Mouse (Mus musculus) forebrain, embryonic 14.5 days (tissue): ENCODE measurements around the gene Ap5z1. TPM values are rescaled to one million over a fixed set of nuclear protein-coding genes. Genes with fewer than 3 reads are reported as not detected.

Source experiments
- ATAC-seq: fragments of 200-750 bp; cut with Nextera tagmentation; 2 replicates; pipeline ENCODE4 v1.8.0; 2017; ENCODE audit warnings: mild to moderate bottlenecking, moderate library complexity
- DNase-seq: peaks from one replicate; pipeline ENCODE4 v3.0.0-alpha.2; 2015; ENCODE audit warnings: low spot score
- H3K27ac ChIP-seq: fragments of 300-500 bp; sonication (generic); 2 replicates; pipeline ENCODE4 v1.5.1; 2014; ENCODE audit warnings: low read depth, mild to moderate bottlenecking, control low read depth, low read length, moderate library complexity
- H3K27me3 ChIP-seq: fragments of 300-500 bp; sonication (generic); replicated peaks from 2 replicates; pipeline ENCODE4 v1.6.1; 2014; ENCODE audit warnings: low read length, control low read depth, mixed read lengths; ENCODE audit not compliant: control insufficient read depth, insufficient read depth
- H3K36me3 ChIP-seq: fragments of 300-500 bp; sonication (generic); 2 replicates; pipeline ENCODE4 v1.6.1; 2014; ENCODE audit warnings: low read length, control low read depth; ENCODE audit not compliant: control insufficient read depth, insufficient read depth
- H3K4me1 ChIP-seq: fragments of 300-500 bp; sonication (generic); 2 replicates; pipeline ENCODE4 v1.6.1; 2014; ENCODE audit warnings: antibody characterized with exemption, low read length, control low read depth; ENCODE audit not compliant: control insufficient read depth, insufficient read depth
- H3K4me2 ChIP-seq: fragments of 300-500 bp; sonication (generic); 2 replicates; pipeline ENCODE4 v1.6.1; 2014; ENCODE audit warnings: mild to moderate bottlenecking, control low read depth, low read length
- H3K4me3 ChIP-seq: fragments of 300-500 bp; sonication (generic); 2 replicates; pipeline ENCODE4 v1.5.1; 2014; ENCODE audit warnings: low read depth, low read length, control low read depth
- H3K9ac ChIP-seq: fragments of 300-500 bp; sonication (generic); 2 replicates; pipeline ENCODE4 v1.6.1; 2014; ENCODE audit warnings: mild to moderate bottlenecking, low read length, control low read depth, moderate library complexity
- H3K9me3 ChIP-seq: fragments of 300-500 bp; sonication (generic); replicated peaks from 2 replicates; pipeline ENCODE4 v1.6.1; 2016; ENCODE audit warnings: low read length, control low read depth, mixed read lengths; ENCODE audit not compliant: control insufficient read depth
- WGBS: fragments of 180-500 bp; shearing (Covaris S2); extraction: QIAGEN DNeasy Blood & Tissue Kit; methylation state at CpG from one replicate; pipeline ENCODE4 v1.1.7; 2014; 5-methylcytosine and 5-hydroxymethylcytosine counted together
- polyA plus RNA-seq: library from polyadenylated mRNA; unstranded; fragments of >200 nt; fragmentation: Nextera tagmentation; extraction: Ambion mirVana; gene quantifications from 2 replicates; pipeline ENCODE4 v1.2.1, GENCODE M21; 2014

Ap5z1 gene
- polyA plus RNA-seq, 1 experiment from 2014 or later, result 9.4 TPM

DNA sequence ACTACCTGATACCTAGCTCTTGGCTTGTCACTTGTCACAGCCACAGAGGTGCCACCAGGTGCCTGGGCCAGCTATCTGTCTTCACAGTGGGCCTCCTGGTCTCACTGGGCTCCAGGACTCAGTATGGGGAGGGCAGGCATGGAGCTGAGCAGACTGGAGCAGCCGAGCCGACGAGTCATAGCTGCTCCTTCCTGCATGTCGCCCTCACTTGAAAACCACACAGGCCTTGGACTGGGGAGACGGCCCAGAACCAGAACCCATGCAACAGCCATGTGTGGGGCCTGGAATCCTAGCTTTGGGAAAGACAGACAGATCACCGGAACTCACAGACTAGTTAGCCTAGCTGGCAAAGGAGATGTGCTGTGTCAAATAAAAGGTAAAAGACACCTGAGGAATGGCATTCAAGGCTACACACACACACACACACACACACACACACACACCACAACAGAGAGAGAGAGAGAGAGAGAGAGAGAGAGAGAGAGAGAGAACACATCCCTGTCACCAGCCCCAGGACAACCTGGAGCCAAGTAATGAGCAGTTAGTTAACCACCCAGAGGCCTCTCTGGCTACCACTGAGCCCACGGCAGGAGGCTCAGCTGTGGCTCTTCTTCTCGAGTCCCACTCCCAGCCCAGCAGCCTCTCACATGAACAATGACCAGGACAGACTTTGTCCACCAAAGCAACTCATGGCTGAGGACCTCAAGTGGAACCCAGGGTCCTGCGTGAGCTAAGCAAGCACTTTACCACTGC is 26.4 kb downstream of the Ap5z1 start:
- no peak for DNase-seq
- H3K27ac ChIP-seq, result no peak overlapping the region
- H3K4me3 ChIP-seq, result no peak overlapping the region
- H3K4me1 ChIP-seq, result no peaks in the 10 kb centered on the region
- no peaks in the 10 kb centered on the region for H3K9me3 ChIP-seq
- H3K27me3 ChIP-seq, result no peaks in the 10 kb centered on the region
- no peak overlapping the region for H3K9ac ChIP-seq
- no peak overlapping the region for H3K4me2 ChIP-seq
- ATAC-seq, result no peak
- 75% methylated on average over 9 of the region's 9 CpGs for WGBS
- H3K36me3 ChIP-seq, result no peaks in the 10 kb centered on the region

DNA sequence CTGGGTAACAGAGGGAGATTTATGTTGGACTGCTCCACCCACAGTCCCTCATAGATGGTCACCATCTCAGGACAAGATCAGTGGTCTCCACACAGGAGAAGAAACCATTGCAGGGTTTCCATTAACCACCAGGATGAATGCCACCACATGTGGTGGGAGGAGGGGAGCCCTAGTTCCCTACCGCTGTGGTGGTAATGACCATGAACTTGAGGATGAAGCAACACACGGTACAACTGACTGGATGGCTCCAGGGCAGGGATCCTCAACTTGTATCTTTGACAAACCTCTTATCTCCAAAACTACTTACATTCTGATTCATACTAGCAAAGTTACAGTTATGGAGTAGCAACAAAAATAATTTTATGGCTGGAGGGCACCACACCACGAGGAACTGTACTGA is 29.6 kb downstream of the Ap5z1 start:
- no peak overlapping the region for H3K4me3 ChIP-seq
- DNase-seq, result no peak

DNA sequence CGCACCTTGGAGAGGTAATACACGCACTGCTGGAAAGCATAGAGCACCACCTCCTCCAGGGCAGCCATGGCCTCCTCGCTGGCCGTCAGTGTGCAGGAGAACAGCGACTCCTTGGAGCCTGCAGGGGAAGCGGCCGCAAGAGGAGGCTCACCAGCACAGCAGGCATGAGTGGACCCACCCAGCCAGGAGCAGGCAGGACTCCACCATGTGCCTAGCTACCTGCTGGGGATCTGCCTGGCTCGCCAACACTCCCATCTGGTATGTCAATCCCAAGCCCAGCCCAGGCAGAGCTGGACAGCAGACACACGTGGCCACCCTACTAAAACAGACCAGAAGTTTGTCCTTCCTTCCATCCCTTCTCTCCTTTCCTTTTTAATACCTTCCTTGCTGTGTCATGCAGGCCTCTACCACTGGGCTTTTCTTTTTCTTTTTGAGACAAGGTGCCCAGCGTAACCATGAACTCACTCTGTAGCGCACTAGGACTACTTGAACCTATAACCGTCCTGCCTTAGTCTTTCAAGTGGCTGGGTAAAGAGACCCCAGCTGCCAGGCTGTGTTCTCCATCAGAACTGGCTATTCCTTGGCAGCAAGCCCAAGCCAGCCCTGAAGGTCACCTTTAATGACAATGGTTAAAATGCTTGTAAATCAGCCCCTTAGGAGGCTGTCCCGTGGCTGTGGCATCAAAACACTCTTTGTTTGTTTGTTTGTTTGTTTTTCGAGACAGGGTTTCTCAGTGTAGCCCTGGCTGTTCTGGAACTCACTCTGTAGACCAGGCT is 31.8 kb downstream of the Ap5z1 start:
- H3K4me2 ChIP-seq, result no peak overlapping the region
- DNase-seq, result peak; percentile 31
- no peak for ATAC-seq
- no peaks in the 10 kb centered on the region for H3K27me3 ChIP-seq
- no peaks in the 10 kb centered on the region for H3K4me1 ChIP-seq
- H3K4me3 ChIP-seq, result no peak overlapping the region
- H3K27ac ChIP-seq, result no peak overlapping the region
- no peaks in the 10 kb centered on the region for H3K36me3 ChIP-seq
- H3K9me3 ChIP-seq, result no peaks in the 10 kb centered on the region
- WGBS, result 62% methylated on average over 10 of the region's 14 CpGs
- H3K9ac ChIP-seq, result no peak overlapping the region

More for the DNA sequence above, 29.6 kb downstream of the Ap5z1 start:
- H3K4me2 ChIP-seq, result no peak overlapping the region
- H3K9me3 ChIP-seq, result no peaks in the 10 kb centered on the region
- H3K36me3 ChIP-seq, result no peaks in the 10 kb centered on the region
- WGBS, result 90% methylated on average over 3 of the region's 3 CpGs
- H3K4me1 ChIP-seq, result no peaks in the 10 kb centered on the region
- no peaks in the 10 kb centered on the region for H3K27me3 ChIP-seq
- no peak overlapping the region for H3K9ac ChIP-seq
- ATAC-seq, result no peak
- H3K27ac ChIP-seq, result no peak overlapping the region

DNA sequence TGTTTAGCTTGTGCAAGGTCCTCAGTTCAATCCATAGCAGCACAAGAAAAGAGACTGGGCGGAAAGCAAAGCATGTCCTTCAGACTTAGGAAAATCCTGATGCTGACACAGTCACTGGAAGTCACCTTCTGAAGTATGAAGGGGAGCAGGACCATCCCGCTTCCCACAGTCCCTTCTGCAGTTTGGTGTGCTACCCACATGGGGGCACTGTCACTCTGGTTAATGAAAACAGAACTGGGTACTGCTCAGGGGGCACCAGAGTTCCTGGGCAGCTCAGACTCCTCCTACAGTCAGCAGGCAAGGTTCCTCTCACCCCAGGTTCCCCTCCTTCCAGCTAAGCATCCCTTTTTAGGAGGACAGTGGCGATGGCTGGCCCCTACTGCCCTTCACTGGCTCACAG is 35.2 kb downstream of the Ap5z1 start:
- 27% methylated on average over 3 of the region's 3 CpGs for WGBS
- Histone ChIP-seq H3K27me3 (no peaks in the 10 kb centered on the region), H3K4me2 (no peak overlapping the region), H3K9ac (no peak overlapping the region), H3K4me3 (no peak overlapping the region), H3K4me1 (no peaks in the 10 kb centered on the region), H3K9me3 (no peaks in the 10 kb centered on the region), H3K27ac (no peak overlapping the region), H3K36me3 (no peaks in the 10 kb centered on the region)
- peak; percentile 43; the same call in 1 of the 2 replicates for ATAC-seq
- peak; percentile 60 for DNase-seq

DNA sequence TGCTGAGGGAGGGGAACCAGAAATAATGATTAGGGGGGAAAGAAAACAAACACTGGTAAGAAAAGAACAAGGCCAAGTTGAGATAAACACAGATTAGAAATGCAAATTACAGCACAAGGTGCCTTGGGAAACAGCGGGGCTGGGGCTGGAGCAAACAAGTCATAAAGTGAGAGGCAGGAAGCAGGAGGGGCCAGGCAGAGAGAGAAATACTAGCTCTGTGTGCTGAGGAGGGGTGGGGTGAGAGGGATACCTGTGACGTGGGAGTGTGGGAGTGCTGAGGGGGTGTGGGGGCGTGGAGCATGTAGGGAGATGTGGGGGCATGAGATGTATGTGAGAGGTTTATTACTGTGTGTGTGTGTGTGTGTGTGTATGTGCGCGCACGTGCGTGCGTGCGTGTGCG is 37.2 kb downstream of the Ap5z1 start:
- WGBS, result 79% methylated on average over 10 of the region's 10 CpGs
- ATAC-seq, result no peak
- Histone ChIP-seq H3K27ac (no peak overlapping the region), H3K4me2 (no peak overlapping the region), H3K4me1 (no peaks in the 10 kb centered on the region), H3K4me3 (no peak overlapping the region), H3K36me3 (no peaks in the 10 kb centered on the region), H3K9ac (no peak overlapping the region), H3K9me3 (no peaks in the 10 kb centered on the region), H3K27me3 (no peaks in the 10 kb centered on the region)
- no peak for DNase-seq

DNA sequence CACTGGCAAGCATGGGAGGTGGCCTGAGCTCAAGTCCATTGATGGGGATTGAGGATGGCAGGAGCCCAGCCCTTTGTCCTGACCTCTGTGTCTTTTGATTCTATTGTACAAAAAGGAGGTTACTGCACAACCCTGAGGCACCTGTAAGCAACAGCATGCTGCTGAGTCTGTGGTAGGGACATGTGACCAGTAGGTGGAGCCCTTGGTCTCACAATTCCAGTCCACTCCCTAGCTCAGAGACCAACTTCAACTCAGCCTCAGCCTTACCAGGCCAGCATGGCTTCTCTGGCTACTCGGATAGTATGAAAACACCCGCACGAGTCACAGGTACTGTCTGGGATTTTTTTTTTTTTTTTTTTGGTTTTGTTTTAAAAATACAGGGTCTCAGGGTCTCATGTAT is 38.7 kb downstream of the Ap5z1 start:
- Histone ChIP-seq H3K27me3 (no peaks in the 10 kb centered on the region), H3K27ac (no peak overlapping the region), H3K36me3 (no peaks in the 10 kb centered on the region), H3K4me3 (no peak overlapping the region), H3K9ac (no peak overlapping the region), H3K4me2 (no peak overlapping the region), H3K9me3 (no peaks in the 10 kb centered on the region), H3K4me1 (no peaks in the 10 kb centered on the region)
- peak; percentile 90 for ATAC-seq
- 0% methylated on average over 3 of the region's 3 CpGs for WGBS
- peak; percentile 91 for DNase-seq

DNA sequence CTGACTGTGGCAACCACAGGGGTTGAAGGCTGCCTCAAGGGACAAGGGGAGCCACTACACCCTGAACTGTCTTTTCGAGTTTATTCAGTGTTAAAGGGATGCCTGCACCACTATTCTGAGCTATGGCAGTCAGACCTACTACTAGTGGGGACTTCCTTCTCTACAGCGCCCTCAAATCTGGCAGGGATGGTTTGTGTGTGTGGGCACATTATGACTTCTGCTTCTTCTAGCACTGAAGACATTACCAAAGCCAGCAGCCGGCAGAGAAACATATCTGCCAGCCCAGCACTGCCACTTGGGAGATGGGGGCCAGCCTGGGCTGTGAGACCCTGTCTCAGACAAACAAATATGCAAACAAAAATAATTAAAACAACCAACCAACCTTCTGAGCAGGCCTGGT is 40.4 kb downstream of the Ap5z1 start:
- H3K9me3 ChIP-seq, result no peaks in the 10 kb centered on the region
- no peak overlapping the region for H3K27ac ChIP-seq
- H3K4me1 ChIP-seq, result peaks cover 1% of the 10 kb centered on the region; the same call in 1 of the 2 replicates
- 81% methylated on average over 3 of the region's 3 CpGs for WGBS
- ATAC-seq (no peak), DNase-seq (no peak)
- H3K27me3 ChIP-seq, result no peaks in the 10 kb centered on the region
- no peak overlapping the region for H3K4me2 ChIP-seq
- H3K36me3 ChIP-seq, result no peaks in the 10 kb centered on the region
- no peak overlapping the region for H3K4me3 ChIP-seq
- H3K9ac ChIP-seq, result no peak overlapping the region

DNA sequence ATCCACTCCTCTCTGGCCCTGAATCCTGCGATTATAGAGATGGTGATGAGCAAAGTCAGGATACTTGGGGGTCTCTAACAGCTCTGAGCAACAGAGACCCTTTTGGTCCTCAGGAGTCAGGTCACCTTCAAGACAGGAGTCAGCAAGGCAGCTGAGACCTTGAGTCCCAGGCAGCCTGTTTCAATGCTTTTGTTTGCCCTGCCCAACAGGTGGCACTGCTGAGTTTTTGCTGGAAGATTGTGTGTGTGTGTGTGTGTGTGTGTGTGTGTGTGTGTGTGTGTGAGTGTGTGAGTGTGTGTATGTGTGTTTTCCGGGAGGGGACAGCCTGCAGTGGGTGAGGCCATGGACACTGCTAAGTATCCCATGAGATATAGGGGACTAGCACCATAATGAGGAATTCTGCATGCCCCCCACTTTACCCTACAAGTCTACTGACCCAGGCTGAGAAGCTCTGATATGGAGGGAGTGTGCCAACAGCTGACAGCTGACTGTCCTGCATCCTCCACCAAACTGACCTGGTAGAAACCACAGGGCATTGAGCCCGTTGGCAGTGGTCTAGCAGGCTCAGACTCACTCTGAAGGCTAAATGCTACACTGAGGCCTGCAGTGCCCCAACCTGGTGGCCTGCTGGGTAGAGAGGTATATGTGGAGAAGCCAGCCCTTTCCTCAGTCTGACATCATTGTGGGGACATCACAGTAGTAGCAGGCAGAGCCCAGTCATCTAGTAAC is 42.1 kb downstream of the Ap5z1 start:
- Histone ChIP-seq H3K4me1 (peaks cover 7% of the 10 kb centered on the region), H3K27ac (no peak overlapping the region), H3K4me3 (no peak overlapping the region), H3K9me3 (no peaks in the 10 kb centered on the region), H3K9ac (no peak overlapping the region), H3K27me3 (no peaks in the 10 kb centered on the region), H3K36me3 (no peaks in the 10 kb centered on the region), H3K4me2 (no peak overlapping the region)
- DNase-seq (no peak), ATAC-seq (no peak)
- 92% methylated on average over 3 of the region's 3 CpGs for WGBS
